Mouse (Mus musculus): ENCODE measurements around the gene Trex1. TPM values are rescaled to one million over a fixed set of nuclear protein-coding genes. Genes with fewer than 3 reads are reported as not detected.

Gene Trex1
- polyA plus RNA-seq, 1 experiment from 2014 or later = 16.6 TPM

GRCm38 (mm10) chr9:109040906-109041305 lies 18.6 kb downstream of the Trex1 start:
- no peak overlapping the region; the same call in 1 of the 2 replicates for H3K4me3 ChIP-seq (ENCODE audit: low read length)
- H3K4me2 ChIP-seq (replicated peaks; ENCODE audit: low read depth, low read length) = peak overlapping the region; percentile 82; the same call in 1 of the 2 replicates
- peaks cover 22% of the 10 kb centered on the region for H3K4me1 ChIP-seq (ENCODE audit: insufficient read depth, low read length)
- H3K27ac ChIP-seq (ENCODE audit: low read length) = 0 out of 2 replicates have a peak overlapping the region, but pooled peaks have one; percentile 12
- no peaks in the 10 kb centered on the region for H3K9me3 ChIP-seq (ENCODE audit: low read length)
- 0 out of 2 replicates have a peak overlapping the region, but pooled peaks have one; percentile 22 for H3K9ac ChIP-seq (replicated peaks; ENCODE audit: low read length)
- no peaks in the 10 kb centered on the region for H3K36me3 ChIP-seq (ENCODE audit: insufficient read depth, low read length)
- ATAC-seq (ENCODE audit: low FRiP score, low TSS enrichment) = 0 out of 2 replicates have a peak, but pooled peaks have one; percentile 20
- no peaks in the 10 kb centered on the region for H3K27me3 ChIP-seq (ENCODE audit: insufficient read depth, low read length)
- WGBS = 62% methylated on average over 6 of the region's 6 CpGs

- 77% methylated on average over 8 of the region's 8 CpGs for WGBS
These were observed 19.3 kb downstream of the Trex1 start for GRCm38 (mm10) chr9:109040216-109040615.

GRCm38 (mm10) chr9:109039681-109040080 lies 19.9 kb downstream of the Trex1 start:
- ATAC-seq (ENCODE audit: low FRiP score, low TSS enrichment) = no peak
- H3K9me3 ChIP-seq (ENCODE audit: low read length) = no peaks in the 10 kb centered on the region

More at GRCm38 (mm10) chr9:109040216-109040615, 19.3 kb downstream of the Trex1 start:
- Histone ChIP-seq H3K27me3 (ENCODE audit: insufficient read depth, low read length) (no peaks in the 10 kb centered on the region), H3K36me3 (ENCODE audit: insufficient read depth, low read length) (no peaks in the 10 kb centered on the region), H3K27ac (ENCODE audit: low read length) (no peak overlapping the region), H3K9me3 (ENCODE audit: low read length) (no peaks in the 10 kb centered on the region), H3K4me3 (ENCODE audit: low read length) (no peak overlapping the region), H3K9ac (replicated peaks; ENCODE audit: low read length) (no peak overlapping the region), H3K4me1 (ENCODE audit: insufficient read depth, low read length) (peaks cover 22% of the 10 kb centered on the region), H3K4me2 (replicated peaks; ENCODE audit: low read depth, low read length) (peak overlapping the region; percentile 82)
- no peak for ATAC-seq (ENCODE audit: low FRiP score, low TSS enrichment)

GRCm38 (mm10) chr9:109038901-109039364 lies 20.6 kb downstream of the Trex1 start:
- no peaks in the 10 kb centered on the region for H3K27me3 ChIP-seq (ENCODE audit: insufficient read depth, low read length)
- peaks cover 22% of the 10 kb centered on the region for H3K4me1 ChIP-seq (ENCODE audit: insufficient read depth, low read length)
- peak overlapping the region; percentile 82 for H3K4me2 ChIP-seq (replicated peaks; ENCODE audit: low read depth, low read length)
- H3K4me3 ChIP-seq (ENCODE audit: low read length) = peak overlapping the region; percentile 77
- peak overlapping the region; percentile 86 for H3K27ac ChIP-seq (ENCODE audit: low read length)
- H3K36me3 ChIP-seq (ENCODE audit: insufficient read depth, low read length) = no peaks in the 10 kb centered on the region
- no peaks in the 10 kb centered on the region for H3K9me3 ChIP-seq (ENCODE audit: low read length)
- peak overlapping the region; percentile 84 for H3K9ac ChIP-seq (replicated peaks; ENCODE audit: low read length)
- peak; percentile 61 for ATAC-seq (ENCODE audit: low FRiP score, low TSS enrichment)
- WGBS = 24% methylated on average over 8 of the region's 8 CpGs

More at GRCm38 (mm10) chr9:109039681-109040080, 19.9 kb downstream of the Trex1 start:
- Histone ChIP-seq H3K27me3 (ENCODE audit: insufficient read depth, low read length) (no peaks in the 10 kb centered on the region), H3K27ac (ENCODE audit: low read length) (no peak overlapping the region), H3K4me2 (replicated peaks; ENCODE audit: low read depth, low read length) (peak overlapping the region; percentile 82), H3K4me1 (ENCODE audit: insufficient read depth, low read length) (peaks cover 22% of the 10 kb centered on the region), H3K9ac (replicated peaks; ENCODE audit: low read length) (no peak overlapping the region), H3K36me3 (ENCODE audit: insufficient read depth, low read length) (no peaks in the 10 kb centered on the region), H3K4me3 (ENCODE audit: low read length) (peak overlapping the region; percentile 77)
- 73% methylated on average over 4 of the region's 4 CpGs for WGBS

GRCm38 (mm10) chr9:109038086-109038895 lies 21.2 kb downstream of the Trex1 start, which contains the start of gene Shisa5:
Shisa5 (plus strand) TSS chr9:109038565.
- H3K9ac ChIP-seq (replicated peaks; ENCODE audit: low read length) = peak within 1 kb of the TSS; percentile 84
- peak within 1 kb of the TSS; percentile 86 for H3K27ac ChIP-seq (ENCODE audit: low read length)
- H3K4me2 ChIP-seq (replicated peaks; ENCODE audit: low read depth, low read length) = peak within 1 kb of the TSS; percentile 82
- peaks cover 22% of the 10 kb centered on the region for H3K4me1 ChIP-seq (ENCODE audit: insufficient read depth, low read length)
- peak within 1 kb of the TSS; percentile 77 for H3K4me3 ChIP-seq (ENCODE audit: low read length)
- H3K36me3 ChIP-seq (ENCODE audit: insufficient read depth, low read length) = no peaks in the 10 kb centered on the region
- WGBS = under 1% methylated on average over 34 of the region's 40 CpGs
- no peaks in the 10 kb centered on the region for H3K27me3 ChIP-seq (ENCODE audit: insufficient read depth, low read length)
- peak; percentile 95 for ATAC-seq (ENCODE audit: low FRiP score, low TSS enrichment)
- no peaks in the 10 kb centered on the region for H3K9me3 ChIP-seq (ENCODE audit: low read length)

- ATAC-seq (ENCODE audit: low FRiP score, low TSS enrichment) = no peak
- Histone ChIP-seq H3K4me2 (replicated peaks; ENCODE audit: low read depth, low read length) (no peak overlapping the region), H3K36me3 (ENCODE audit: insufficient read depth, low read length) (no peaks in the 10 kb centered on the region; the same call in 1 of the 2 replicates), H3K27ac (ENCODE audit: low read length) (no peak overlapping the region), H3K9me3 (ENCODE audit: low read length) (no peaks in the 10 kb centered on the region), H3K9ac (replicated peaks; ENCODE audit: low read length) (no peak overlapping the region), H3K4me3 (ENCODE audit: low read length) (no peak overlapping the region), H3K4me1 (ENCODE audit: insufficient read depth, low read length) (no peaks in the 10 kb centered on the region), H3K27me3 (ENCODE audit: insufficient read depth, low read length) (no peaks in the 10 kb centered on the region)
- 81% methylated on average over 6 of the region's 6 CpGs for WGBS
These were observed 27.1 kb downstream of the Trex1 start for GRCm38 (mm10) chr9:109032435-109032834.

GRCm38 (mm10) chr9:109031686-109032085 lies 27.8 kb downstream of the Trex1 start:
- Histone ChIP-seq H3K9me3 (ENCODE audit: low read length) (no peaks in the 10 kb centered on the region), H3K4me3 (ENCODE audit: low read length) (no peak overlapping the region), H3K4me1 (ENCODE audit: insufficient read depth, low read length) (no peaks in the 10 kb centered on the region), H3K27me3 (ENCODE audit: insufficient read depth, low read length) (no peaks in the 10 kb centered on the region), H3K4me2 (replicated peaks; ENCODE audit: low read depth, low read length) (no peak overlapping the region), H3K27ac (ENCODE audit: low read length) (no peak overlapping the region), H3K9ac (replicated peaks; ENCODE audit: low read length) (no peak overlapping the region), H3K36me3 (ENCODE audit: insufficient read depth, low read length) (no peaks in the 10 kb centered on the region; the same call in 1 of the 2 replicates)
- no peak for ATAC-seq (ENCODE audit: low FRiP score, low TSS enrichment)
- WGBS = 75% methylated on average over 8 of the region's 8 CpGs

GRCm38 (mm10) chr9:109031001-109031400 lies 28.5 kb downstream of the Trex1 start:
- Histone ChIP-seq H3K4me2 (replicated peaks; ENCODE audit: low read depth, low read length) (no peak overlapping the region), H3K27me3 (ENCODE audit: insufficient read depth, low read length) (no peaks in the 10 kb centered on the region), H3K4me1 (ENCODE audit: insufficient read depth, low read length) (no peaks in the 10 kb centered on the region), H3K27ac (ENCODE audit: low read length) (no peak overlapping the region), H3K9me3 (ENCODE audit: low read length) (no peaks in the 10 kb centered on the region), H3K36me3 (ENCODE audit: insufficient read depth, low read length) (no peaks in the 10 kb centered on the region; the same call in 1 of the 2 replicates), H3K9ac (replicated peaks; ENCODE audit: low read length) (no peak overlapping the region), H3K4me3 (ENCODE audit: low read length) (no peak overlapping the region)
- ATAC-seq (ENCODE audit: low FRiP score, low TSS enrichment) = no peak
- WGBS = 91% methylated on average over 7 of the region's 7 CpGs

- no peaks in the 10 kb centered on the region for H3K9me3 ChIP-seq (ENCODE audit: low read length)
- no peaks in the 10 kb centered on the region for H3K4me1 ChIP-seq (ENCODE audit: insufficient read depth, low read length)
- no peak overlapping the region for H3K4me2 ChIP-seq (replicated peaks; ENCODE audit: low read depth, low read length)
- no peak overlapping the region for H3K4me3 ChIP-seq (ENCODE audit: low read length)
- no peak for ATAC-seq (ENCODE audit: low FRiP score, low TSS enrichment)
- no peaks in the 10 kb centered on the region for H3K27me3 ChIP-seq (ENCODE audit: insufficient read depth, low read length)
- WGBS = 70% methylated on average over 3 of the region's 3 CpGs
- no peak overlapping the region for H3K27ac ChIP-seq (ENCODE audit: low read length)
- peaks cover 3% of the 10 kb centered on the region; the same call in 1 of the 2 replicates for H3K36me3 ChIP-seq (ENCODE audit: insufficient read depth, low read length)
- no peak overlapping the region for H3K9ac ChIP-seq (replicated peaks; ENCODE audit: low read length)
These were observed 29.2 kb downstream of the Trex1 start for GRCm38 (mm10) chr9:109030312-109030711.

GRCm38 (mm10) chr9:109028919-109029318 lies 30.6 kb downstream of the Trex1 start:
- Histone ChIP-seq H3K9me3 (ENCODE audit: low read length) (no peaks in the 10 kb centered on the region), H3K4me1 (ENCODE audit: insufficient read depth, low read length) (no peaks in the 10 kb centered on the region), H3K4me3 (ENCODE audit: low read length) (no peak overlapping the region), H3K36me3 (ENCODE audit: insufficient read depth, low read length) (peaks cover 3% of the 10 kb centered on the region; the same call in 1 of the 2 replicates), H3K27ac (ENCODE audit: low read length) (no peak overlapping the region), H3K27me3 (ENCODE audit: insufficient read depth, low read length) (no peaks in the 10 kb centered on the region), H3K4me2 (replicated peaks; ENCODE audit: low read depth, low read length) (no peak overlapping the region), H3K9ac (replicated peaks; ENCODE audit: low read length) (no peak overlapping the region)
- no peak for ATAC-seq (ENCODE audit: low FRiP score, low TSS enrichment)
- 73% methylated on average over 5 of the region's 5 CpGs for WGBS

All from kidney, embryonic 16.5 days (tissue).